Mouse (Mus musculus): ENCODE data around the gene Vasn.

- TF ChIP-seq CTCF (conservative IDR thresholded peaks at IDR 0.05 in 1 of 2, IDR thresholded peaks at IDR 0.05 in 1 of 2; ENCODE audit: low read depth in 2 of 2, low read length in 2 of 2) (no peak), POLR2AphosphoS2 (IDR thresholded peaks at IDR 0.05; ENCODE audit: low read depth, low read length) (no peak), CHD2 (IDR thresholded peaks at IDR 0.05; ENCODE audit: low read length) (no peak), MAX (IDR thresholded peaks at IDR 0.05; ENCODE audit: low read length) (no peak), PAX5 (IDR thresholded peaks at IDR 0.05; ENCODE audit: low read length) (no peak), SMC3 (IDR thresholded peaks at IDR 0.05; ENCODE audit: low read depth, low read length) (no peak), HCFC1 (IDR thresholded peaks at IDR 0.05; ENCODE audit: low read depth, low read length) (no peak), POLR2A (IDR thresholded peaks at IDR 0.05; ENCODE audit: low read depth, low read length) (no peak), MAZ (IDR thresholded peaks at IDR 0.05; ENCODE audit: low read depth, low read length) (no peak), NELFE (IDR thresholded peaks at IDR 0.05; ENCODE audit: low read depth, low read length) (no peak), TBP (conservative IDR thresholded peaks at IDR 0.05; ENCODE audit: low read depth, low read length) (no peak), E2F4 (IDR thresholded peaks at IDR 0.05; ENCODE audit: insufficient replicate concordance, low read depth, low read length) (no peak)
Observed at GRCm38 (mm10) chr16:4603453-4603837, 36.3 kb upstream of the Vasn start.

All from CH12.LX (cell line).